Mouse (Mus musculus) cerebellum, postnatal 4 days (tissue): Measurements from ENCODE around the gene Il15ra.

ENCODE experiments used
- DNase-seq, 2 experiments: peaks; one replicate each; pipeline ENCODE4 v3.0.0; 2022; ENCODE audit warnings: low spot score in 2 of 2, mixed read lengths in 1 of 2

Il15ra gene

DNA sequence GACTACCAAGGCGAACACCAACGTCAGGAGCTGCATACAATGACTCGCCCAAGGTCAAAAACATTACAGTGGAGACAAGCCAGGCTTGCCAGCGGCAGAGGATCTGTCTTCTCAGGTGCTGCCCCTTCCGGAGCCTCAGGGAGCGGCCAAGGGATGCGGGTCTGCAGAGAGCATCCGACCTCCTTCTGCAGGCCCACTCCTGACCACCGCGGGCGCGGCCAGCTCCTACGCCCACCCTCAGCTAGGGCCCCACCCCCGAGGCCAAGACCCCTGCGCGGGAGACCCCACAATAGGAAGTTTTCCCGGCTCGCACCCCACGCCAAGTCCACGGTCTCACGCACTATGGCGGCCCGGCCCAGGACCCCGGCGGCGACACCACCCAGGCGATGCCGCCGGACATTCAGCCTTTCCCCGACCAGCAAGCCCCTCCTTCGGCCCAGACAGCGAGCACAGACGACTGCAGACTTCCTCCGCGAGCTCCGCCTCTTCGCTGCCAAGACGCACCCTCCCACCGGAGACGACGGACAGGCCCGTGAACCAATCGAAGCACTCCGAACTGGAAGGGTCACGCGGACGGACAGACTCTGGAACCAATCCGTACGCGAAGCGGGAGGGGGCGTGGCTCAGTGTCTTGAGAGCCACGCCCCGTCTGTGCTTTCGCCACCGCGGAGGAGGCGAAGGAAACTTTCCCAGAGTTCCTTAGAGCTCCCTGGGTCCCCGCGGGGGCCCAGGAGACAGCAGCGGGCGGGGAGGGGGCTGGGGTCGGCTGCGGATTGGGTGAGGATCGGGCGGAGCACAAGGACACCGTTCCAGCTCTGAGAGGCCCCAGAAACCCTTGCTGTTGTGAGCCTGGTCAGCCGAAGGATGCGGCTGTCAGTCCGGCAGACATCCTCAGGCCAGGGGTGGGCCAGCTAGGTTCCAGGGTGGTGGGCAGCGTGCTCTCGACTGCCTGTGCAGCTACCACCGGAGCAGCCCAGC is 72.3 kb downstream of the Il15ra start, which contains the start of the genes Fbh1 and Ankrd16:
Gene Fbh1, minus strand, starts transcription at position 492 of the 978 bp plus-strand sequence.
Gene Ankrd16, plus strand, starts transcription at position 786 of the 978 bp plus-strand sequence.
- DNase-seq, result peak; percentile 100

- peak; percentile 58 to 81 for DNase-seq
Observed at GRCm38 (mm10) chr2:11778087-11778823, 73.2 kb downstream of the Il15ra start.
